In genomic region chr5:43391412-43392029, GRCm38 (mm10) we compare ENCODE assay signal across 8 mouse cellular contexts.
DNase-seq lines count a peak whose midpoint lies in the region; ATAC-seq and TF ChIP-seq lines count a peak whose summit lies in the region.

No protein-coding gene starts in this region.

- ATAC-seq in intestine, embryonic 14.5 days (replicated peaks; ENCODE audit: low FRiP score, low TSS enrichment, low read depth) = peak; percentile 71; the same call in 1 of the 2 replicates
- ATAC-seq in midbrain, embryonic 15.5 days (replicated peaks) = peak; percentile 87
- ATAC-seq in inflammation-experienced regulatory T-cells, adult 6 months = no peak

- H3K9me3 ChIP-seq in intestine, embryonic 14.5 days (ENCODE audit: control insufficient read depth, low read length) = no peaks in the 10 kb centered on the region
- no peaks in the 10 kb centered on the region for H3K9me3 ChIP-seq in limb, embryonic 10.5 days (replicated peaks)
- H3K9me3 ChIP-seq in midbrain, embryonic 15.5 days = no peaks in the 10 kb centered on the region

- no peaks in the 10 kb centered on the region for H3K27me3 ChIP-seq in intestine, embryonic 14.5 days (replicated peaks; ENCODE audit: control insufficient read depth, insufficient read depth, low read length)
- H3K27me3 ChIP-seq in limb, embryonic 10.5 days (ENCODE audit: low read depth, poor library complexity, severe bottlenecking) = no peaks in the 10 kb centered on the region
- no peaks in the 10 kb centered on the region for H3K27me3 ChIP-seq in midbrain, embryonic 15.5 days (replicated peaks)

- H3K9ac ChIP-seq in intestine, embryonic 14.5 days (ENCODE audit: low read length) = no peak overlapping the region
- no peak overlapping the region for H3K9ac ChIP-seq in midbrain, embryonic 15.5 days

- H3K4me3 ChIP-seq in gastrocnemius, adult 2 months = no peak overlapping the region
- no peak overlapping the region for H3K4me3 ChIP-seq in intestine, embryonic 14.5 days (ENCODE audit: low read depth, low read length)
- H3K4me3 ChIP-seq in limb, embryonic 10.5 days = no peak overlapping the region
- no peak overlapping the region for H3K4me3 ChIP-seq in midbrain, embryonic 15.5 days

- H3K27ac ChIP-seq in gastrocnemius, adult 2 months = no peak overlapping the region
- no peak overlapping the region for H3K27ac ChIP-seq in intestine, embryonic 14.5 days (ENCODE audit: low read depth)
- no peak overlapping the region for H3K27ac ChIP-seq in limb, embryonic 10.5 days
- H3K27ac ChIP-seq in midbrain, embryonic 15.5 days = no peak overlapping the region

- no peak overlapping the region for H3K4me2 ChIP-seq in intestine, embryonic 14.5 days (ENCODE audit: low read length)
- H3K4me2 ChIP-seq in midbrain, embryonic 15.5 days = no peak overlapping the region

- 10% methylated on average over 3 of the region's 3 CpGs for WGBS in intestine, embryonic 14.5 days
- 25% methylated on average over 3 of the region's 3 CpGs for WGBS in limb, embryonic 10.5 days
- 17% methylated on average over 3 of the region's 3 CpGs for WGBS in midbrain, embryonic 15.5 days

- H3K4me1 ChIP-seq in intestine, embryonic 14.5 days (replicated peaks; ENCODE audit: control insufficient read depth, insufficient read depth, low read length) = no peaks in the 10 kb centered on the region
- no peaks in the 10 kb centered on the region for H3K4me1 ChIP-seq in limb, embryonic 10.5 days
- H3K4me1 ChIP-seq in midbrain, embryonic 15.5 days = no peaks in the 10 kb centered on the region

- no peaks in the 10 kb centered on the region for H3K36me3 ChIP-seq in intestine, embryonic 14.5 days (ENCODE audit: control insufficient read depth, insufficient read depth, low read length)
- no peaks in the 10 kb centered on the region for H3K36me3 ChIP-seq in limb, embryonic 10.5 days
- H3K36me3 ChIP-seq in midbrain, embryonic 15.5 days (replicated peaks) = no peaks in the 10 kb centered on the region

- TF ChIP-seq CTCF in gastrocnemius, adult 2 months (IDR thresholded peaks at IDR 0.05) = peak; percentile 63

- intact Hi-C loops in gastrocnemius, adult 2 months (cut with DNase I) = no loop called here
- intact Hi-C loops in gastrocnemius, postnatal 14 days (cut with DNase I; ENCODE audit: low total_unique reads) = no loop called here

- DNase-seq in gastrocnemius, adult 2 months = peak; percentile 30
- DNase-seq in gastrocnemius, postnatal 14 days = no peak
- DNase-seq in adrenal gland, postnatal 10 days = peak; percentile 61
- DNase-seq in fibroblast of lung, adult 2 months (ENCODE audit: low read depth) = peak; percentile 23
- DNase-seq in intestine, embryonic 14.5 days (ENCODE audit: low spot score) = peak; percentile 58
- peak; percentile 67 for DNase-seq in limb, embryonic 10.5 days (ENCODE audit: low spot score)
